Mouse (Mus musculus) MEL (cell line): ENCODE data around the gene Mtfmt. TPM values are rescaled to one million over a fixed set of nuclear protein-coding genes. Genes with fewer than 3 reads are reported as not detected.
A peak's percentile ranks its signal among the peaks of the same experiment; 100 is the strongest.

Experiments
- DNase-seq: peaks from one replicate; pipeline ENCODE4 v3.0.0; 2011; ENCODE audit warnings: low read depth, low spot score
- H3K27ac ChIP-seq: 2 replicates; pipeline ENCODE4 v1.5.1; 2012; ENCODE audit warnings: low read depth, mild to moderate bottlenecking, control low read depth, low read length, moderate library complexity; ENCODE audit not compliant: control insufficient read depth
- H3K27me3 ChIP-seq, 2 experiments: fragments of 150-350 bp in 1 of 2; sonication (generic) in 1 of 2; 2 replicates each; pipeline ENCODE4 v1.6.1; 2012; ENCODE audit warnings: low read length in 2 of 2, mild to moderate bottlenecking in 2 of 2, improper control_type of control experiment in 1 of 2, moderate library complexity in 1 of 2; ENCODE audit not compliant: insufficient read depth in 2 of 2, control insufficient read depth in 1 of 2
- H3K36me3 ChIP-seq, 2 experiments: 2 replicates each; pipeline ENCODE4 v1.6.1; 2012 to 2014; ENCODE audit warnings: low read length in 2 of 2, improper control_type of control experiment in 1 of 2, inconsistent platforms in 1 of 2, mild to moderate bottlenecking in 1 of 2; ENCODE audit not compliant: insufficient read depth in 2 of 2, control insufficient read depth in 1 of 2
- H3K4me1 ChIP-seq, 2 experiments: fragments of 150-350 bp in 1 of 2; sonication (generic) in 1 of 2; 2 replicates each; pipeline ENCODE4 v1.6.1; 2012; ENCODE audit warnings: low read length in 2 of 2, improper control_type of control experiment in 1 of 2, mild to moderate bottlenecking in 1 of 2; ENCODE audit not compliant: insufficient read depth in 2 of 2, control insufficient read depth in 1 of 2
- H3K4me3 ChIP-seq, 2 experiments: fragments of 150-350 bp in 1 of 2; sonication (generic) in 1 of 2; 2 replicates each; pipeline ENCODE4 v1.5.1; 2012; ENCODE audit warnings: low read depth in 2 of 2, low read length in 2 of 2, mild to moderate bottlenecking in 2 of 2, moderate library complexity in 2 of 2, control low read depth in 1 of 2, improper control_type of control experiment in 1 of 2; ENCODE audit not compliant: control insufficient read depth in 1 of 2, insufficient read depth in 1 of 2
- H3K79me2 ChIP-seq: 2 replicates; pipeline ENCODE4 v1.6.1; 2012; ENCODE audit warnings: mild to moderate bottlenecking, low read length, moderate library complexity; ENCODE audit not compliant: control insufficient read depth, poor library complexity, insufficient read depth
- H3K9ac ChIP-seq: 2 replicates; pipeline ENCODE4 v1.6.1; 2012; ENCODE audit warnings: low read depth, mild to moderate bottlenecking, control low read depth, low read length, moderate library complexity; ENCODE audit not compliant: control insufficient read depth, poor library complexity, severe bottlenecking
- H3K9me3 ChIP-seq: fragments of 150-350 bp; sonication (generic); replicated peaks from 2 replicates; pipeline ENCODE4 v1.6.1; 2012; ENCODE audit warnings: mild to moderate bottlenecking, low read length, improper control_type of control experiment, moderate library complexity; ENCODE audit not compliant: insufficient read depth
- BHLHE40 ChIP-seq: IDR thresholded peaks from 2 replicates; pipeline ENCODE4 v1.6.1; 2012; ENCODE audit warnings: low read depth, mild to moderate bottlenecking, inconsistent platforms, low read length, improper control_type of control experiment, borderline replicate concordance
- CHD1 ChIP-seq: IDR thresholded peaks from 2 replicates; pipeline ENCODE4 v1.6.1; 2012; ENCODE audit warnings: low read depth, mild to moderate bottlenecking, inconsistent platforms, low read length, improper control_type of control experiment
- CHD2 ChIP-seq: IDR thresholded peaks from 2 replicates; pipeline ENCODE4 v1.6.1; 2011; ENCODE audit warnings: low read length, improper control_type of control experiment
- CTCF ChIP-seq, 3 experiments: IDR thresholded peaks in 2 of 3; conservative IDR thresholded peaks in 1 of 3; 2 replicates each; pipeline ENCODE4 v1.5.1; 2011 to 2012; ENCODE audit warnings: low read length in 3 of 3, low read depth in 2 of 3, mild to moderate bottlenecking in 2 of 3, improper control_type of control experiment in 1 of 3, inconsistent platforms in 1 of 3, mixed read lengths in 1 of 3, moderate library complexity in 1 of 3; ENCODE audit not compliant: control insufficient read depth in 1 of 3, insufficient read depth in 1 of 3, poor library complexity in 1 of 3, severe bottlenecking in 1 of 3
- ELF1 ChIP-seq: IDR thresholded peaks from 2 replicates; pipeline ENCODE4 v1.6.1; 2014; ENCODE audit warnings: low read depth, mild to moderate bottlenecking, inconsistent platforms, low read length, improper control_type of control experiment, moderate library complexity
- EP300 ChIP-seq, 2 experiments: IDR thresholded peaks; 2 replicates each; pipeline ENCODE4 v1.6.1; 2011; ENCODE audit warnings: improper control_type of control experiment in 2 of 2, low read length in 2 of 2, low read depth in 1 of 2, mild to moderate bottlenecking in 1 of 2
- GABPA ChIP-seq: IDR thresholded peaks from 2 replicates; pipeline ENCODE4 v1.6.1; 2012; ENCODE audit warnings: low read depth, mild to moderate bottlenecking, inconsistent platforms, low read length, improper control_type of control experiment, moderate library complexity
- GATA1 ChIP-seq: IDR thresholded peaks from 2 replicates; pipeline ENCODE4 v1.6.1; 2011; ENCODE audit warnings: low read depth, low read length, improper control_type of control experiment
- KAT2A ChIP-seq: conservative IDR thresholded peaks from 2 replicates; pipeline ENCODE4 v1.6.1; 2012; ENCODE audit warnings: low read depth, low read length, improper control_type of control experiment, inconsistent platforms
- MAFK ChIP-seq: IDR thresholded peaks from 2 replicates; pipeline ENCODE4 v1.6.1; 2011; ENCODE audit warnings: low read depth, mild to moderate bottlenecking, low read length, improper control_type of control experiment, borderline replicate concordance
- MAZ ChIP-seq: IDR thresholded peaks from 2 replicates; pipeline ENCODE4 v1.6.1; 2012; ENCODE audit warnings: low read depth, mild to moderate bottlenecking, inconsistent platforms, low read length, improper control_type of control experiment
- MEF2A ChIP-seq: IDR thresholded peaks from 2 replicates; pipeline ENCODE4 v1.6.1; 2014; ENCODE audit warnings: low read depth, mild to moderate bottlenecking, inconsistent platforms, low read length, improper control_type of control experiment; ENCODE audit not compliant: poor library complexity, insufficient replicate concordance, severe bottlenecking; ENCODE audit errors: extremely low read depth
- MXI1 ChIP-seq: IDR thresholded peaks from 2 replicates; pipeline ENCODE4 v1.6.1; 2011; ENCODE audit warnings: mild to moderate bottlenecking, low read depth, low read length, improper control_type of control experiment
- MYB ChIP-seq: IDR thresholded peaks from 2 replicates; pipeline ENCODE4 v1.6.1; 2011; ENCODE audit warnings: mild to moderate bottlenecking, low read depth, low read length, improper control_type of control experiment
- MYC ChIP-seq: IDR thresholded peaks from 2 replicates; pipeline ENCODE4 v1.6.1; 2011; ENCODE audit warnings: low read depth, mild to moderate bottlenecking, low read length, improper control_type of control experiment, moderate library complexity
- NELFE ChIP-seq: IDR thresholded peaks from 2 replicates; pipeline ENCODE4 v1.6.1; 2011; ENCODE audit warnings: low read depth, low read length, improper control_type of control experiment
- NRF1 ChIP-seq: IDR thresholded peaks from 2 replicates; pipeline ENCODE4 v1.6.1; 2014; ENCODE audit warnings: low read depth, mild to moderate bottlenecking, inconsistent platforms, low read length, improper control_type of control experiment, moderate library complexity; ENCODE audit not compliant: poor library complexity, insufficient read depth, severe bottlenecking
- POLR2AphosphoS2 ChIP-seq: IDR thresholded peaks from 2 replicates; pipeline ENCODE4 v1.6.1; 2011; ENCODE audit warnings: low read length, improper control_type of control experiment
- RAD21 ChIP-seq: IDR thresholded peaks from 2 replicates; pipeline ENCODE4 v1.6.1; 2011; ENCODE audit warnings: mild to moderate bottlenecking, low read depth, low read length, improper control_type of control experiment
- RCOR1 ChIP-seq: IDR thresholded peaks from 2 replicates; pipeline ENCODE4 v1.6.1; 2012; ENCODE audit warnings: low read depth, mild to moderate bottlenecking, inconsistent platforms, low read length, improper control_type of control experiment
- SMC3 ChIP-seq: IDR thresholded peaks from 2 replicates; pipeline ENCODE4 v1.6.1; 2011; ENCODE audit warnings: low read depth, low read length, improper control_type of control experiment
- TAL1 ChIP-seq: IDR thresholded peaks from 2 replicates; pipeline ENCODE4 v1.6.1; 2012; ENCODE audit warnings: mild to moderate bottlenecking, inconsistent platforms, low read length, moderate library complexity, mixed read lengths
- TBP ChIP-seq: IDR thresholded peaks from 2 replicates; pipeline ENCODE4 v1.8.0; 2011; ENCODE audit warnings: low read depth, low read length, improper control_type of control experiment
- TCF12 ChIP-seq: IDR thresholded peaks from 2 replicates; pipeline ENCODE4 v1.6.1; 2014; ENCODE audit warnings: low read depth, mild to moderate bottlenecking, inconsistent platforms, low read length, improper control_type of control experiment, moderate library complexity
- USF1 ChIP-seq: IDR thresholded peaks from 2 replicates; pipeline ENCODE4 v1.6.1; 2014; ENCODE audit warnings: low read depth, mild to moderate bottlenecking, inconsistent platforms, low read length, improper control_type of control experiment, moderate library complexity
- USF2 ChIP-seq, 2 experiments: IDR thresholded peaks; 2 replicates each; pipeline ENCODE4 v1.6.1; 2011 to 2012; ENCODE audit warnings: improper control_type of control experiment in 2 of 2, low read length in 2 of 2, borderline replicate concordance in 1 of 2, inconsistent platforms in 1 of 2, low read depth in 1 of 2, mild to moderate bottlenecking in 1 of 2; ENCODE audit not compliant: insufficient read depth in 1 of 2
- ZC3H11A ChIP-seq: IDR thresholded peaks from 2 replicates; pipeline ENCODE4 v1.6.1; 2012; ENCODE audit warnings: low read depth, mild to moderate bottlenecking, inconsistent platforms, low read length, improper control_type of control experiment
- ZKSCAN1 ChIP-seq: IDR thresholded peaks from 2 replicates; pipeline ENCODE4 v1.6.1; 2012; ENCODE audit warnings: low read depth, mild to moderate bottlenecking, inconsistent platforms, low read length, improper control_type of control experiment, moderate library complexity
- ZMIZ1 ChIP-seq: IDR thresholded peaks from 2 replicates; pipeline ENCODE4 v1.6.1; 2012; ENCODE audit warnings: low read depth, mild to moderate bottlenecking, inconsistent platforms, low read length, improper control_type of control experiment, moderate library complexity
- ZNF384 ChIP-seq: IDR thresholded peaks from 2 replicates; pipeline ENCODE4 v1.6.1; 2012; ENCODE audit warnings: low read depth, mild to moderate bottlenecking, inconsistent platforms, low read length, improper control_type of control experiment
- polyA plus RNA-seq, 2 experiments: library from polyadenylated mRNA; stranded (reverse) in 1 of 2; unstranded in 1 of 2; fragments of >175 nt in 1 of 2; fragments of >200 nt in 1 of 2; gene quantifications; 2 replicates each; pipeline versions ENCODE4 v1.2.1 to v1.2.4; 2012; ENCODE audit warnings: low replicate concordance in 2 of 2, low read depth in 1 of 2; ENCODE audit not compliant: insufficient read length in 2 of 2, insufficient read depth in 1 of 2, missing spikeins in 1 of 2
- total RNA-seq: library from RNA; depleted of rRNA; stranded (reverse); fragments of 300-350 nt; gene quantifications from 2 replicates; pipeline ENCODE4 v1.2.3, GENCODE M21; 2012

The Mtfmt gene
- total and polyA plus RNA-seq, 3 experiments, result 10.6 to 14.2 TPM; not detected in 1

DNA sequence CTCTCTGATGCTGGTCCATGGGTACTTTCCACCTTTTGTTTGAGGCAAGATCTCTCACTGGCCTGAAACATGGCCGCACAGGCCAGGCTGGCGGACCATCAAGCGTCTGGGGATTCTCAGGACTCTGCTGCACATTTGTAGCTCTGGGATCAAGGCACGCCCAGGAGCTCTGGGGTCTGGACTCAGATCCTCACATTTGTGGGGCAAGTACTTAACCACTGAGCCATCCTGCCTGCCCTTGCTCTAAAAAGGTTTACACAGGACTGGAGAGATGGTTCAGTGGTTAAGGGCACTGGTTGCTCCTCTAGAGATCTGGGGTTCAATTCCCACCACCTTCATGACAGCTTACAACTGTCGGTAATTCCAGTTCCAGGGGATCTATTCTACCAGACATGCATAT lies 4.7 kb upstream of the Mtfmt start:
- H3K4me3 ChIP-seq, result no peak overlapping the region
- H3K27me3 ChIP-seq, result no peaks in the 10 kb centered on the region
- H3K79me2 ChIP-seq, result peaks cover 3% of the 10 kb centered on the region
- TF ChIP-seq POLR2AphosphoS2 (no peak), RCOR1 (no peak), ZKSCAN1 (no peak), MAFK (no peak), GABPA (no peak), ELF1 (no peak)
- TF ChIP-seq, all 39 proteins: peak for 0
- Histone ChIP-seq H3K9ac (no peak overlapping the region), H3K36me3 (peaks cover 0 to 4% of the 10 kb centered on the region in 2 experiments; a peak in 1 of 4 replicates), H3K4me1 (peaks cover 0 to 7% of the 10 kb centered on the region in 2 experiments; a peak in 3 of 4 replicates), H3K9me3 (no peaks in the 10 kb centered on the region), H3K27ac (no peak overlapping the region)
- no peak for DNase-seq

- TF ChIP-seq TBP (no peak), USF1 (no peak), MXI1 (no peak), RAD21 (peak; percentile 93), EP300 (IDR thresholded peaks at IDR 0.05; ENCODE audit: low read depth in 1 of 2, low read length in 2 of 2) (no peak), BHLHE40 (no peak), TCF12 (no peak), POLR2AphosphoS2 (no peak), CTCF (IDR thresholded peaks at IDR 0.05 in 2 of 3, conservative IDR thresholded peaks at IDR 0.05 in 1 of 3; ENCODE audit: control insufficient read depth in 1 of 3, insufficient read depth in 1 of 3, low read depth in 2 of 3, low read length in 3 of 3, poor library complexity in 1 of 3, severe bottlenecking in 1 of 3) (peak; percentile 73 to 97 (median 95)), ZKSCAN1 (no peak), ZC3H11A (peak; percentile 79), CHD1 (no peak), KAT2A (no peak), MYC (no peak), NELFE (no peak), RCOR1 (no peak), CHD2 (no peak), MYB (no peak), ZMIZ1 (no peak), USF2 (IDR thresholded peaks at IDR 0.05; ENCODE audit: borderline replicate concordance in 1 of 2, insufficient read depth in 1 of 2, low read depth in 1 of 2, low read length in 2 of 2) (no peak), NRF1 (no peak), GATA1 (no peak), MAZ (no peak), MEF2A (no peak), TAL1 (no peak), SMC3 (peak; percentile 87), MAFK (no peak), ZNF384 (no peak)
- Histone ChIP-seq H3K9me3 (no peaks in the 10 kb centered on the region), H3K4me1 (peaks cover 0 to 10% of the 10 kb centered on the region in 2 experiments; a peak in 3 of 4 replicates), H3K36me3 (peaks cover 0 to 9% of the 10 kb centered on the region in 2 experiments; a peak in 2 of 4 replicates), H3K27me3 (no peaks in the 10 kb centered on the region), H3K9ac (no peak overlapping the region), H3K27ac (no peak overlapping the region), H3K4me3 (no peak overlapping the region), H3K79me2 (peaks cover 10% of the 10 kb centered on the region)
- peak; percentile 85 for DNase-seq
Observed at GRCm38 (mm10) chr9:65432236-65432635, 3.3 kb upstream of the Mtfmt start.
